Mouse (Mus musculus): Measurements from ENCODE around the gene Setdb1. TPM values are rescaled to one million over a fixed set of nuclear protein-coding genes. Genes with fewer than 3 reads are reported as not detected.

Gene Setdb1
- polyA plus RNA-seq, 1 experiment: 60.8 TPM

DNA sequence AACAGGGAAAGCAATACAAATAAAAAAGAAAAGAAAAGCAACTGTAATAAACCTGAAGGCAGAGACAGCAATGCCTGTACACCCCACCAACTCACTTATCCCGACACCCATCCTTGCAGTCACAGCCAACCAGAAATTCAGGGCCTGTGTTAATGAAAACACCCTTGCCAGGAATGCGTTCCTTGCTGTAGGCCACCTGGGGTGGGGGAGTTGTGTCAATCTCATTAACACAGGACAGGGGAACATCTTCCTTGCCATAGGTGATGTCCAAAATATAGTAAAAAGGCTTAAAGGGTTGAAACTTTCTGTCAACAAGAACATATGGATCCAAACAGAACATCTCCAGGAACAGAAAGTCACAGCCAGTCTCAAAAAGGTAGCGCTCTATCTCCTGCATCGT, 18.8 kb downstream of the Setdb1 start:
- TF ChIP-seq CTCF (IDR thresholded peaks at IDR 0.05; ENCODE audit: borderline replicate concordance, extremely low read depth, insufficient read depth, insufficient read length) (no peak), POLR2A (IDR thresholded peaks at IDR 0.05; ENCODE audit: borderline replicate concordance, extremely low read depth, insufficient read depth, insufficient read length, poor library complexity, severe bottlenecking) (no peak)

DNA sequence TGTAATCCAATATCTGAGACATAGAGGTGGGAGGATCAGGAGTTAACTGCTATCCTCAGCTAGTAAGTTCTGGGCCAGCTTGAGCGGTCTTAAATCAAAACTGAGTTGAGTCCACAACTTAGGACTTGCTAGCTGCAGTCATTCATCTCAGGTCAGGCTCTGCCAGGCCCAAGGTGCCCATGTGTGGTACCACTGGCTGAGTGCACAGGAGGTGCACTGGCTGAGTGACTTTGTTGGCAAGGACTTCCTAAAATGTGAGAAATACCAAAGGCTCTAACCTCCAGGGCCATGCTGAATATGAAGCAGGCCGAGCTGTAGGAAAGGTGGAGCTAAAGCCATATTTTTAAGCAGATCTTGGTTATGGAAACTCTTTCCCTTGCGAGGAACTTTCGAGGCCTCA, 19.7 kb downstream of the Setdb1 start:
- TF ChIP-seq POLR2A (IDR thresholded peaks at IDR 0.05; ENCODE audit: borderline replicate concordance, extremely low read depth, insufficient read depth, insufficient read length, poor library complexity, severe bottlenecking): no peak
- no peak for TF ChIP-seq CTCF (IDR thresholded peaks at IDR 0.05; ENCODE audit: borderline replicate concordance, extremely low read depth, insufficient read depth, insufficient read length)
- DNase-seq (ENCODE audit: low read depth): no peak

More for the DNA sequence above, 18.8 kb downstream of the Setdb1 start:
- DNase-seq (ENCODE audit: low read depth): no peak

DNA sequence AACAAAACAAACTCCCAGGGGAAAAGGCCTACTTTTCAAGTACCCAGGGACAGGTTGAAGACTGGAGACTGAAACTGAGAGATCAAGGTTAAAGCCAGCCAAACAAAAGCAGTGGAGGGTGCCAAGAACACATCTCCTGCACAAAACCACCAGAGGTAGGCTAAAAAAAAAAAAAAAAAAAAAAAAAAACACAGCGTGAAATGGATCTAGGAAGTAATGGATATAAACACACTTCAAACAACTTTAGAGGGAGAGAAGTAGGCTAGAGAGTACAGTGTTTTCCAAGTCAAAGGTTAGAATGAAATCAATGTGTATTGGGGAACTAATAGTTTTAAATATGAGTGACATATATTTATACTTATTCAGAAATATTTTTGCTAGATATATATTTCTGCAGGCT, 25.5 kb downstream of the Setdb1 start:
- TF ChIP-seq CTCF (IDR thresholded peaks at IDR 0.05; ENCODE audit: borderline replicate concordance, extremely low read depth, insufficient read depth, insufficient read length) (no peak), POLR2A (IDR thresholded peaks at IDR 0.05; ENCODE audit: borderline replicate concordance, extremely low read depth, insufficient read depth, insufficient read length, poor library complexity, severe bottlenecking) (no peak)

DNA sequence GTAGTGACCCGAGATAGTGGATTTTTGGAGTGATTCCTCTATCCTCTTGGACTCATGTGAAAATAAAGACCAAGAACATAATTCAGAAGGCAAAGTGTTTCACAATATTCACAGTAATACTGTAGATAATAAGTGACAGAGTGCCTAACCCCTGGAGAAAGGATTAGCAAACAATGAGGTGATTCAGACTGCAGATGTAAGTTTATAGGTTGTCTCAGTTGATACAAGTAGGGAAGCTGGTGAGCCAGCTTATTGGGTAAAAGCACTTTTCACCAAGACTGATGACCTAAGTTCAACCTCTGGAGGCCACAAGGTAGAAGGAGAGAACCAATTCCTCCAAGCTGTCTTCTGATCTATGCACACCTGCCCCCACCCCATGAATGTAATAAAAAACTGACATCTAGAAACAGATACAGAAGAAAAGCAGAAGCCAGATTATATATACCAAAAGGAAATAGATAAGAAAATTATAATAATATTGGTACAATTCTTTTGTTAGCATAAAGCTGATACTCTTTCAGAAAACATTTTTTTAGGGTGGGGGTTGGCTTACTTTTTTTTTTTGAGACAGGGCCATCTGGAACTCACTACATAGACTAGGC, 28.1 kb downstream of the Setdb1 start:
- TF ChIP-seq CTCF (IDR thresholded peaks at IDR 0.05; ENCODE audit: borderline replicate concordance, extremely low read depth, insufficient read depth, insufficient read length): no peak
- TF ChIP-seq POLR2A (IDR thresholded peaks at IDR 0.05; ENCODE audit: borderline replicate concordance, extremely low read depth, insufficient read depth, insufficient read length, poor library complexity, severe bottlenecking): no peak
- no peak for DNase-seq (ENCODE audit: low read depth)

More for the DNA sequence above, 25.5 kb downstream of the Setdb1 start:
- no peak for DNase-seq (ENCODE audit: low read depth)

DNA sequence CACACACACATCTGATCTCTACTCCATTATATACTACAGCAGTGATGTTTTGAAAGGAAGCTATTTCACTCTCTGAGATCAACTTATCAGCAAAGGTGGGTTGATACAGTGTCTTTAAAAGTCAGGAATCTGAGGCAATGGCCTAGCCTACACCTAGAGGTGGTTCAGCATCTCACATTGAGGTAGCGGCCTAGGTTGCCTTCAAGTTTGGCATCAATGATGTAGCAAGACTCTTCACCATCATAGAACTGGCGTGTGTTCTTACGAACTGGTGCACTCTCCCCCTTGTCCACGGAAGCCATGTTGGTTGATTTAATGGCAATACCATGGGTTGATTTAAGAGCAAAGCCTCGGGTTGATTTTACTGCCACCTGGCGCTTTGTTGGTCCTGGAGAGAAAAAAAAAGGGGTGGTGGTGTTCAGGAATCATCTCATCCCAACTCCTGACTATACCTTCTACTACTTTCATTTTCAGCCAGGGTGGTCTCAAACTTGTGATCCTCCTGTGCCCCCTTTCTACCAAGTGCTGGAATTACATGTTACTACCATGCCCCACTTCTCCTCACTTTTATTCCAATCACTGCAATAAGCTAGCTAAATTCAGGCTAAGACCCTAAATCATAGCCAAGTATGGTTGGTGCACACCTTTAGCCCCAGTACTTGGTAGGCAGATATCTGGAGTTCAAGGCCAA, 32.4 kb downstream of the Setdb1 start:
- 0 out of 2 replicates have a peak, but pooled peaks have one; percentile 15 for TF ChIP-seq CTCF (IDR thresholded peaks at IDR 0.05; ENCODE audit: borderline replicate concordance, extremely low read depth, insufficient read depth, insufficient read length)
- no peak for TF ChIP-seq POLR2A (IDR thresholded peaks at IDR 0.05; ENCODE audit: borderline replicate concordance, extremely low read depth, insufficient read depth, insufficient read length, poor library complexity, severe bottlenecking)
- peak; percentile 9 for DNase-seq (ENCODE audit: low read depth)

DNA sequence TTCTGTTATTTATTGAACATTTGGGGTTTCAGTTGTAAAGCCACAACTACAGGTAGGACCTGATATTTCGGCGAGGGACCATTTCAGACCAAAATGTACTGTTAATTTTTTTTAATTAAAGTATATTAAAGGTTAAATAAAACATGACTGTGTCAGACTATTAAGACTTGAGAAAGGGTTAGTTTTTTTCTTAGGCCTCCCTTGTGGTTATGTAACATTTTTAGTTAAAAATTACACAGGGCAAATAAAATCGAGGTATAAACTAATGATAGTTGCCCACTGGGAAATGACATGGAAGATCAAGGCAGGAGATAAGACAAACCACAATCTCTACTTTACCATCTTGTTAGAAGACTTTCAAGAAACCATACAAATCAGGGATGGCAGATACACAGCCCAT, 33.6 kb downstream of the Setdb1 start:
- DNase-seq (ENCODE audit: low read depth): no peak
- TF ChIP-seq CTCF (IDR thresholded peaks at IDR 0.05; ENCODE audit: borderline replicate concordance, extremely low read depth, insufficient read depth, insufficient read length): no peak
- TF ChIP-seq POLR2A (IDR thresholded peaks at IDR 0.05; ENCODE audit: borderline replicate concordance, extremely low read depth, insufficient read depth, insufficient read length, poor library complexity, severe bottlenecking): no peak

DNA sequence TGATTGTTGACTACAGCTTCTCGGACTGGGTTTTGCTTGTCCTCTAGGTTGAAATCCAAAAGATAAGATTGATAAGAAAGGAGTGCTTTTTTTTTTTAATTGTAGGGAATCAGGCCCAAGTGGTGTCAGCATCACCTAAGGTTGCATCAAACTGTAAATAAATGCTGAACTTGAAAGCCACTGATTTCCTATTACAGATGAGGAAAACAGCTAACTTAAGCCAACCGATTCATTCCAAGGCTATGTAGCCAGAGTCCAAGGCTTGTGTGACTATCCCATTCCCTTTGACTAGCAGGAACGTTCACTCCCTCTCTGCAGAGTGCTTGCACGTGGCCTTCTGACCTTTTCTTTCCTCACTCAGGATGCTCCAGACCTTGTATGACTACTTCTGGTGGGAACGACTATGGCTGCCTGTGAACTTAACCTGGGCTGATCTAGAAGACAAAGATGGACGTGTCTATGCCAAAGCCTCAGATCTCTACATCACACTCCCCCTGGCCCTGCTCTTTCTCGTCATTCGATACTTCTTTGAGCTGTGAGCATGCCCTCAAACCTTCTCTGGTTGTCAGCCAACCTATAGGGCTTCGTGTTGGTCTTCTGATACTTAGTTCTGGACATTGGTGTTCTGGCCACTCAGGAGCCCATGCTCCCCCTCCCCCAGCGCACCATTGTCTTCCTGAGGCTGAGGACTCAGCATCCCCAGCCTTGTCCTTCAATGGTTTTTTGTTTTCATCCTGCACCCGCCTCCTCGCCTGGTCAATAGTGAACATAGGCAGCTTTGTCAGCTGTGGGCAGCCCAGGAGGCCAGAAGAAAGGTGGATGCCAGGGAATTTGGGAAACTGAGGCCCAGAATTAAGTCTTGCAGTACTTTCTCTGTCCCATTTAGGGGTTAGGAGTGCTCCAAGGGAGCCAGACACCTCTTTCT, 37.0 kb downstream of the Setdb1 start:
- DNase-seq (ENCODE audit: low read depth): no peak
- TF ChIP-seq CTCF (IDR thresholded peaks at IDR 0.05; ENCODE audit: borderline replicate concordance, extremely low read depth, insufficient read depth, insufficient read length): no peak
- TF ChIP-seq POLR2A (IDR thresholded peaks at IDR 0.05; ENCODE audit: borderline replicate concordance, extremely low read depth, insufficient read depth, insufficient read length, poor library complexity, severe bottlenecking): no peak

DNA sequence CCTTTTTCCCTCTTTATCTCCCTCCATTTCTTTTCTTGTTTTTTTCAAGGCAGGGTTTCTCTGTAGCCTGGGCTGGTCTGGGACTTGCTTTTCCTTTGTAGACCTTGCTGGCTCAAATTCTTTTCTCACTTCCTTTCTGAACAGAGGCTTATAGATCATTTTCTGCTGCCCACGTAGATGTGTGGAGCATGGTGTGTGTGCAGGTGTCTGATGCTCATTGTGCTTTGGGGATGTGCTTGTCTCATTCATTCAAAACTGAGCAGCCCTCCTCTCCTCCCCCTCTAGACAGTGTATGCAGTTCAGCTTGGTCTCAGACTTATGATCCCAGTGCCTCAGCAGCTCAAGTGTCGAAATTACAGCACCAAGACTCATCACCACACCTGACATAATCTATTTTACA, 37.9 kb downstream of the Setdb1 start:
- DNase-seq (ENCODE audit: low read depth): no peak
- TF ChIP-seq CTCF (IDR thresholded peaks at IDR 0.05; ENCODE audit: borderline replicate concordance, extremely low read depth, insufficient read depth, insufficient read length): no peak
- TF ChIP-seq POLR2A (IDR thresholded peaks at IDR 0.05; ENCODE audit: borderline replicate concordance, extremely low read depth, insufficient read depth, insufficient read length, poor library complexity, severe bottlenecking): no peak

DNA sequence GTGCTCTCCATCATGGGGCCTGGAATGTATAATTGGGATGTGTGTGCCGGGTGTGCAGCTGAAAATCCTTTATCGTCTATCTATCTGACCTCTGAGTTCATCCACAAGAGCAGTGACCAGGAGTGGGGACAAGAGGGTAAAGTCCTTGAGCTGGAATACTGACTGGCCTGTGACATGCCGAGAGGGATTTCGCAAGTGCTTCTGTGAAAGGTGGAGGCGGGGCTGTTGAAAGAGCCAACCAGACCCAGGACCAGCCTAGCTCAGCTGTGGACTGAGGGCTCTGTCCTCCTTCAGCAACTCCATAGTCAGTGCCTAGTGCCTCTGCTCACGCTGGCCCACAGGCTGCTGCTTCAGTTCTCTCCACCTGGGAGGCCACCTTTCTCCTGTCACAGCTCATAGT, 38.5 kb downstream of the Setdb1 start:
- no peak for DNase-seq (ENCODE audit: low read depth)
- TF ChIP-seq CTCF (IDR thresholded peaks at IDR 0.05; ENCODE audit: borderline replicate concordance, extremely low read depth, insufficient read depth, insufficient read length) (no peak), POLR2A (IDR thresholded peaks at IDR 0.05; ENCODE audit: borderline replicate concordance, extremely low read depth, insufficient read depth, insufficient read length, poor library complexity, severe bottlenecking) (no peak)

DNA sequence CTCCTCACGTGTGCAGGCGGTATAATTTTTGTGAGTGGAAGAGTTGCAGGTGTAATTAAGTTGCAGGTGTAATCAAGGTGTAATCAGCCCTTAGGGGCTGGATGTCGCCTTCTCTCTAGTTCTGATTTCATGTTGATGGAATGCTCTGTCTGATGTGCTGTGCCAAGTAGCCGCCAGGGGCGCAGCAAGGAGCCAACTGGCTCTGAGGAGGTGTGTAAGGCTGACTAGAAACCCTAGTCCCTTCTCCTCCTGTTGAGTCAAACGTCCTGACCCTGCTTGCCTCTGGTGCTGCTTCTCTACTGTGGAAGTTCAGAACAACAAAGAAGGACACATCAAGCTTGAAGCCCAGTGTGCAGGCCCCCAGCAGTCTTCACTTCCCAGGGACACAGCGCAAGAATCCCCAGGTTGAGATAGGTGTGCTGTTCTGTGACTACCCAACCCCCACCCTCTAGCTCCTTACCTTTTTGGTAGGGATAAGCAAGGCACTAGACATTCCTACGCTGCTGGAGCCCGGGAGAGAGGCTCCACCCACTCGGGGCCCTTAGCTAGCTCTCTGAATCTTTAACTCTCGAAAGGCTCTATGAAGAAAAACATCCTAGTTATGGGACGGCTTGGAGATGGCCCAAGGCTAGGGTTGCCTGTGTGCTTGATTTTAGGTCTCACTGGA, 39.5 kb downstream of the Setdb1 start:
- TF ChIP-seq POLR2A (IDR thresholded peaks at IDR 0.05; ENCODE audit: borderline replicate concordance, extremely low read depth, insufficient read depth, insufficient read length, poor library complexity, severe bottlenecking): no peak
- TF ChIP-seq CTCF (IDR thresholded peaks at IDR 0.05; ENCODE audit: borderline replicate concordance, extremely low read depth, insufficient read depth, insufficient read length): peak; percentile 89
- peak; percentile 64 for DNase-seq (ENCODE audit: low read depth)

Data from brain, embryonic 14.5 days (tissue).